Mouse (Mus musculus) layer of hippocampus, adult 8-10 months (tissue): ENCODE results near the gene Oaz3. TPM values are rescaled to one million over a fixed set of nuclear protein-coding genes. Genes with fewer than 3 reads are reported as not detected.

Source experiments
- DNase-seq, 2 experiments: peaks; one replicate each; pipeline ENCODE4 v3.0.0; 2022; ENCODE audit warnings: low spot score in 2 of 2
- total RNA-seq, 4 experiments: library from RNA; stranded (reverse); gene quantifications; 2 replicates each; pipeline ENCODE4 v1.2.4; 2022

Gene Oaz3
- total RNA-seq, 4 experiments from 2014 or later: 0.52 TPM; not detected in 3

- DNase-seq: no peak
These were observed 13.3 kb upstream of the Oaz3 start for GRCm38 (mm10) chr3:94457055-94457454.

DNA sequence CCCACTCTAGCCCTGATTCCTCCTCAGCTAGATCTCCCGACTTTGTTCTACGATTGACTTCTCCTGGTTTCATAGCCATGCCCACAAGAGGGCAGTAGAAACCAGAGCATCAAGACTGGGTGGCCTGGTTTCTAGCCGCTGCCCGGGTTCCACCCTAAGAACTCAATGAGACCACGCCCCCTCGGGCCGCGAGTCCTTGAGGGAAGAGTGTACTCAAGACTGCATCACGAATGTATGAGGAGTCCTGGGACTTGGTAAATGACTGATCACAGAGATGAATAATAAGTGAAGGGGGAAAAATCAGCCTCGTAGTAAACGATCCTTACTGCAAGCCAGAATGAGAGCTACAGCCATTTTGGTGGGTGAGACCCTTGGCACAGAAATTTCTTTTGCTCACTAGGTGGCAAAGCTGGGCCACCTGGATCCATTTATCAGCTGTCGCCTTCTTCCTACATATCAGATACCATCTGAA lies 12.8 kb upstream of the Oaz3 start:
- DNase-seq: peak; percentile 76 to 85

GRCm38 (mm10) chr3:94449377-94449776 lies 5.7 kb upstream of the Oaz3 start:
- DNase-seq: no peak

- DNase-seq: peak; percentile 85 to 93
These were observed 641 bp downstream of the Oaz3 start, which contains the start of gene Mrpl9 for GRCm38 (mm10) chr3:94442951-94443596. Mrpl9 (plus strand) TSS chr3:94443318.

DNA sequence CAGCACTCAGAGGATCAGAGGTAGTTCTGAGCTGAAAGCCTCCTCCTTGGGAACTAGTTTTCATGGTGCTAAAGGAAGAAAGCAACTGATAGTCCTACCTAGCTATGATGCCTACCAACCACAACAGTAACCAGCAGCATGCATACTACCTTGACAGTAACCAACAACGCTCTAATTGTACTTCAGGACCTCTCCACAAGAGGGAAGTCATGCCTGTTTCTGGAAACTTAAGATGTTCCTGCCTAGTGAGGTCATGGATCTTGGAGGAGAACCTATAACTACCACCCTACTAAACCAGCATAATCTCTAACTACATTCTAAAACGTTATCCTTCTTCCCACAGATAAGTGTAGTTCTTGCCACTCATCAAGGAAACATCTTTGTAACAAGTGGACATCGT lies 2.5 kb downstream of the Oaz3 start:
- DNase-seq: no peak

- no peak for DNase-seq
These were observed 7.3 kb downstream of the Oaz3 start for GRCm38 (mm10) chr3:94436420-94436819.

DNA sequence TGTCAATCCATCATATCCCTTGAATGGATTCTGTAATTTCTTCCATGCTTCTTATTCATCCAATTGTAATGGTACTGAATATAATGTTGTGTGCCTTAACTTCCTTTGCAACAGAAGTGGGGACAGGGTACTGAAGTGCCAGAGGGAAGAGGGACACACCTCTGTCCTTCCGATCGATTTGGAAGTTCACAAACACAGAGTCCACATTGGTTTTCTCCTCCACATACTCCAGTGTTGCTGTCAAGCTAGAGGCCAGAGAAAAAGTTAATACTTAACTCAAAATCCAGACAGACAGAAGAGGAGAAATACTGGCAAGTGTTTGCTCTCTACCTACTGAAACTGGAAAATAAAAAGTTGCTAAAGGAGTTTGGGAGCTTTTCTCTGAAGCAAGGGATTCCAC lies 9.4 kb downstream of the Oaz3 start:
- DNase-seq: no peak

DNA sequence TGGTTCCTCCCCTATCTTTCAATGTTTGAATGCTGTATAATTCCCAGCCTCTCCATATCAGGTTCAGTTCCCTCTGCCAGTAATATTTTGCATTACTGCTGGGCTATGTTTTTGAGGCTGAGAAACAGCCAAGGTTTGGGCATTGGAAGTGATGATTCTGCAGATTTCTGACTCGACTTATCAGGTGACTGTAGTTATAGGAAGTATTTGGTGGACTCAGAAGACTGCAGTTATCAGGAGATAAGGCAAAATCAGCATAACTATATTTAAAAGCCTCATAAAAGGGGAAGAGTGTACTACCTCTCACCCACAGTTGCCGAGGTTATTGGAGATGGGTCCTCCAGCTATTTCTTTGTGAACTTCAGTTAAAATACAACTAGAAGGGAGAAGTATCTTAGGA lies 12.7 kb downstream of the Oaz3 start:
- DNase-seq: no peak

DNA sequence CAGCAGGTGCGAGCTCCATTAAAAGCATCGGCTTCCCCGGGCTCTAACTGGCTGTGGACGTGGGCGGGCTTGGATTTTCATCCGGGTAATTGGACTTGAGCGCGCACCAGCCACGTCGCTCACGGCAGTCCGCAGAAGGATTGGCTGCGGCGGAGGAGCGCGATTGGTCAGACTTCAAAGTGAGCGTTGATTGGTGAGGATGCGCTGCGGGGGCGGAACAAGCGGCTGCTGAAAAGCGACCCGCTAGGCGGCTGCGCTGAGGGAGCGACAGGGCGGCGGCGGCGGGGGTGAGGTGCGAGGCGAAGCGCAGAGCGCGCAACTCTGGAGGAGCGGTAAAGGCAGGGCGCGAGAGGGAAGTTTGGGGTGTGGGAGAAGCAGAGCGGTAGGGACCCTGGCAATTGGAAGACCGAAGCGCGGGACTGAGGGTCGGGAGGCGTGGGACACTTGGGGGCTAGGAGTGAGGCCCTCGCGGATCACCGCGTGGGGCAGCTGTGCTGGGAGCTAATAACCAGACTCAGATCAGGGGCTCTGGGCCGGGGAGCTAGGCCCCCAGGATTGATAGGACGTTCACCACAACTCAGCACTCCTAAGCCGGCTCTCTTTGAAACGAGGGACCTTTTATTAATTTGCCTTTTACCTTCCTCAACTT lies 30.6 kb downstream of the Oaz3 start, which contains the start of gene Tdrkh:
TSS of gene Tdrkh (plus strand) at position 243 of the 649 bp plus-strand sequence.
- peak; percentile 98 to 99 for DNase-seq

- no peak for DNase-seq
These were observed 31.2 kb downstream of the Oaz3 start for GRCm38 (mm10) chr3:94412530-94412929.

GRCm38 (mm10) chr3:94405561-94405960 lies 38.2 kb downstream of the Oaz3 start:
- no peak for DNase-seq

GRCm38 (mm10) chr3:94404366-94405054 lies 39.2 kb downstream of the Oaz3 start:
- no peak for DNase-seq

DNA sequence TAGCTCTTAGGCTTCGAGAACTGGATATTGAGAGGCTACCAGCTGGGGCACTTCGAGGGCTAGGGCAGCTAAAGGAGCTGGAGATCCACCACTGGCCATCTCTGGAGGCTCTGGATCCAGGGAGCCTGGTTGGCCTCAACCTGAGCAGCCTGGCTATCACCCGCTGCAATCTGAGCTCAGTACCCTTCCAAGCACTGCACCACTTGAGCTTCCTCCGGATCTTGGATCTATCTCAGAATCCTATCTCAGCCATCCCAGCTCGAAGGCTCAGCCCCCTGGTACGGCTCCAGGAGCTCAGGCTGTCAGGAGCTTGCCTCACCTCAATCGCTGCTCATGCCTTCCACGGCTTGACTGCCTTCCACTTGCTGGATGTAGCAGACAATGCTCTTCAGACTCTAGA lies 41.3 kb downstream of the Oaz3 start:
- DNase-seq: no peak

GRCm38 (mm10) chr3:94399663-94400310 lies 43.9 kb downstream of the Oaz3 start:
- no peak for DNase-seq

DNA sequence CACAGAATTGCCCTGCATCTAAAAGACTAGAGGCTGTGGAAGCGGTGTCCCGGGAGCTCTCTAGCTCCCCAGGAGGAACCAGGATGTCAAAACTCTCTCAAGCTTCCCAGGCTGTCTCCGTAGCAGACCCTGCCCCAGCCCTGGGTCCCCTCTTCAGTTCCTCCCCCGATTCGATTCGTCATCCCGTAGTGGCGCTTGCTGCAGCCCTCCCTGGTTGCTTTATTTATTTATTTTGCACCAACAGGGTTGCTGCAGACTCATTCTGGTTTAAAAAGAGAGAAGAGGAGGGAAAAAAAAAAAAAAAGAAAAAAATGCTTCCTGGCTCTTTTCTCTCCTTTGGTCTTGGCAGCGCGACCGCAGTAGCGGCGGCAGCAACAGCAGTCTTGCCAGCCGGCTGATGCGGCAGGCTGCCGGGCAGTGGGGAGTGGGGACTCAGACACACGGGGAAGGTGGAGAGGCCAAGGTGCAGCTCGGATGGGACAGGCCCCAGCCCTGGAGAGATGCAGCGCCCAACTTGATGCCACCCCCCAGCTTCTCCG lies 44.7 kb downstream of the Oaz3 start:
- DNase-seq: no peak

DNA sequence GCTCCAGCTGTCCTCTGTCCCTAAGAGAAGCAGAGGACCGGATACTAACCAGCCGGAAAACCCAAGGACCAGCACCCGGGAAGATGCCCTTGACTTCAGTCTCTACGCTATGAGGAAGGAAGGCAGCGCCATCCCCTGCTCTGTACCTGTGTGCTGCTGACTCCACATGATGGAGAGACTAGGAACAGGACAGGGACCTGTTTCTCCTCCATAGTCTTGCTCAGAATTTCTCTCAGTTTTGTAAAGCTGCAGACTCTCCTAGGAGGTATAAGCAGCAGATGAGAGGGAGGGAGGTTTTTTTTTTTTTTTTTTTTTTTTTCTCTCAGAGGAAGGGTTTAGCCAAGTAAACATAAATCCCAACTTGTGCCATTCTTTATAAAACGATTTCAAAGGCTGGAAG lies 45.5 kb downstream of the Oaz3 start, which contains the start of gene Lingo4:
TSS of gene Lingo4 (plus strand) at position 301 of the 400 bp plus-strand sequence.
- DNase-seq: no peak

DNA sequence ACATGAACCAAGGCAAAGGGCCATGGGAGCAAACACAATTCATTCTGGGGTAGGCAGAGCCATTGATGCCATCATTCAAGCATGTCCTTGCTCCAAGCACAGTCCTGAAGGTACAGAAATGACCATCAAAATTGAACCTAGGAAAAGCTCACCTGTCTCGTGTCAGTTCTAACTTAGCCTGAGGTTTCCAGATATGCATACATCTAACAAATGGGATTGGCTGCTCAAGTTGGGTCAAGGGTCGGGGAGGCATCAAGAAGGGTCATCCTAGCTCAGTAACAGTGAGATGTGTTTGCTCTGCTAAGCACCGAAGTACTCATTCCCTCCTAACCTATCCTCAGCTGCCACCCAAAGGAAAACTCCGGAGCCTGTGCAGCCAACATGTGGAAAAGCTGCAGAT lies 46.9 kb downstream of the Oaz3 start:
- DNase-seq: no peak

- DNase-seq: no peak
These were observed 47.4 kb downstream of the Oaz3 start for GRCm38 (mm10) chr3:94396336-94396735.

- no peak for DNase-seq
These were observed 50.7 kb downstream of the Oaz3 start for GRCm38 (mm10) chr3:94393049-94393448.

DNA sequence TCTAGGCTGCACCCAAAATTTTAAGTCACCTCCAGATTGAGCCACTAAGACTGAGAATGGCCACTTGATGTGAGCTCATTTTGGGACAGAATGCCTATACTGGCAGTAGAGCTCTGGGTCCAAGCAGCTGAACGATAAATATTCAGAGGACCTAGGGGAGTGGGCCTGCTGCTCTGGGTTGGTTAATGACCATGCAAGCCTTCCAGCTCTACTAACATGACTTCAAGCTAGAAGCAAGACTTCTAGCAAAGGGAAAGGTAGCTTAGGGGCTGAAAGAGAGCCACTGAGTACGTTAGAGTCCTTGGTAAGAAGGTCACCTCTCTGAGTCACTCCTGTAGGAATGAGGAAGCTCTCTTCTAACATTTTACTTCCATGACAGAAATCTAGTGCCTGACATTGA lies 51.6 kb downstream of the Oaz3 start:
- no peak for DNase-seq

GRCm38 (mm10) chr3:94391001-94391400 lies 52.7 kb downstream of the Oaz3 start:
- DNase-seq: no peak
